Mouse (Mus musculus) spleen, postnatal 10 days (tissue): ENCODE measurements at regions not wholly inside any gene's neighbourhood (a gene's known extent, or its start where the extent isn't known, plus 50 kb on each side); places are given as distances from the start of the nearest gene placed in this dataset.
"Not testable (repeated sequence)": the region's sequence is repeated elsewhere in the genome, so short reads cannot be mapped to it uniquely, and the experiment has no call there.

Source experiments
- DNase-seq, 2 experiments: peaks; one replicate each; pipeline ENCODE4 v3.0.0; 2021 to 2022; ENCODE audit warnings: low spot score in 2 of 2

DNA sequence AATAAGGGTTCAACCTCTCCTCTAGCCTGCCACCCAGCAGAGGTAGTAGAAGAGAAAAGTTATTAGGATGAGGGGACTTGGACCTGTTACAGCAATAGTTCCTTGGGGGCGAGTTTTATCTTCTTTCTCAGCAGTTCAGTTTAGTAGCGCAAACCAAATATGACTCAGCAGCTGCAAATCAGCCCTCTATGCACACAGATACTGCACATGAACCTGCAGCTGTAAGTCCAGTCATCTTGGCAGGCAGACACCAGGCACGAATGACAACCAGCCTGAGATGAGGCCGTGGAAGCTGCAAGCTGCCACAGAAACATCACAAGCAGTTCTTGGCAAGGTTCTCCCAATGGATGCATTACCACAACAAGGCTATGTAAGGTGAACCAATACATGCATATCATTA lies 327.0 kb upstream of the Akr1e1 start:
- DNase-seq: no peak

DNA sequence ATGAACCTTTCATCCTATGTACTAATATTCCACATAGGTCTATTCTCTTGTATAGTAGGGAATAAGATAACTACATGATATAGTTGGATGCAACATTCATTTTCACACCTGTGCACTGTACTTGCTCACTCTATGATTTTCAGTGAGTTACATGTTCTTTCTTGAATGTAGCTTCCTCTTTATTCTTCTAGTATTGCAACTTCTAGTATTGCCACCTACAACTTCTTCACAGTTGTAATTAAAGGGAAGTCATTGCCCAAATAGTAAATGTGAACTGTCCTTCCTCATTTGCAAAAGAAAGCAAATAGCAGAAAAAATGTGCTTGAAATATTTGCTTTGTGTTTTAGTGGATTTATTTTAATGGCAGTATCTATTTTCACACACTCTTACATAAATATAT lies 330.9 kb upstream of the Akr1e1 start:
- DNase-seq: no peak

DNA sequence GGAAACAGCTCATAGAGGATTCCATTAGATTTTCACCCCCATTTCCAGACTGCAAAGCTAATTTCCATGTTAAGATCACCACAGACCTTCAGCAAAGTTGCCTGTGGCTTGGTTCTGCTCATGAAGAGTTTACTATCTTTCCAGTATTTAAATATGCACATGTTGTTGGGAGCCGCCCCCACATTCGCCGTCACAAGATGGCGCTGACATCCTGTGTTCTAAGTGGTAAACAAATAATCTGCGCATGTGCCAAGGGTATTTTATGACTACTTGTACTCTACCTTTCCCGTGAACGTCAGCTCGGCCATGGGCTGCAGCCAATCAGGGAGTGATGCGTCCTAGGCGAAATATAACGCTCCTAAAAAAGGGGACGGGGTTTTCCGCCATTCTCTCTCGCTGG lies 333.5 kb upstream of the Akr1e1 start:
- peak in 1 of 2 experiments; percentile 12 for DNase-seq

DNA sequence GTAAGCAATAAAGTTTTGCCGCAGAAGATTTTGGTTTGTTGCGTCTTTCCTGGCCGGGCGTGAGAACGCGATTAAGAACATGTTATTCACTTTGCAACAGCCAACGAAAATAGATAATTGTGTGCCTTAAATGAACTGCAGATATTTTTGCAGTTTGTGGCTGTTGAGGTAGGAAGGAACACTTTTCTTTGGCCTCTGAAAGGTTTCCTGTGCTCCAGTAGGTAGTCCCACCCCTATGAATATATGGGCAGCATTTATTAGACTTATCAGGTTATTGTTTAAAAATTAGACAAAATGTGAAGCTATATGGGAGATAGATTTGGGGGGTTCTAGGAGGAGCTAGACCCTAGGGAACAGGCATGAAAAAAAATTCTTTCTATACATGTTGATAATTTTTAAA lies 334.1 kb upstream of the Akr1e1 start:
- no peak for DNase-seq

DNA sequence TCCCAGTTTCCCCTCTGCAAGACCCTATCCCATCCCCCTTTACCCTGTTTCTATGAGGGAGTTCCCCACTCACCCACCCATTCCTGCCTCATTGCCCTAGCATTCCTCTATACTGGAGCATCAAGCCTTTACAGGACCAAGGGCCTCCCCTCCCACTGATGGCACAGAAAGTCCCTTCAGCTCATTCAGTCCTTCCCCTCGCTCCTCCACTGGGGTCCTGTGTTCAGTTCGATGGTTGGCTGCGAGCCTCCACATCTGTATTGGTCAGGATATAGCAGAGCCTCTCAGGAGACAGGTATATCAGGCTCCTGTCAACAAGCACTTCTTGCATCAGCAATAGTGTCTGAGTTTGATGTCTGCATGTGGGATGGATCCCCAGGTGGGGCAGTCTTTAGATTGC lies 346.4 kb upstream of the Akr1e1 start:
- no peak for DNase-seq

DNA sequence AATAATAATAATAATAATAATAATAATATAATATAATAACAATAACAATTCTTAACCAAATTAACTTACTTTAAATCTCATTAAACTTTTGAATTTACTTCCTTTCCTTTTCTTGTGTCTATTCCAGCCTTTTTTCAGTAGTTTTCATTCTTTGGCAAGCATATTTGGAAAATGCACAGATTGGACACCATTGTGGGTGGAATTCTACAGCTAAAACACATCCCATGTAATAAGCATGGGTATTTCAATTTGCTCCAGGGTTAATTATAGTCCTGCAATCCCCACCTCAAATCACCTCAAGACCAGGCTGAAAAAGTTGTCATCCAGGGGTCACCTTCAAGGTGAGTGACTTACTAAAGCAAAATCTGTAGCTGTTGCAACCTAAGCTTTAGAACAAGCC lies 355.9 kb upstream of the Akr1e1 start:
- no peak for DNase-seq

DNA sequence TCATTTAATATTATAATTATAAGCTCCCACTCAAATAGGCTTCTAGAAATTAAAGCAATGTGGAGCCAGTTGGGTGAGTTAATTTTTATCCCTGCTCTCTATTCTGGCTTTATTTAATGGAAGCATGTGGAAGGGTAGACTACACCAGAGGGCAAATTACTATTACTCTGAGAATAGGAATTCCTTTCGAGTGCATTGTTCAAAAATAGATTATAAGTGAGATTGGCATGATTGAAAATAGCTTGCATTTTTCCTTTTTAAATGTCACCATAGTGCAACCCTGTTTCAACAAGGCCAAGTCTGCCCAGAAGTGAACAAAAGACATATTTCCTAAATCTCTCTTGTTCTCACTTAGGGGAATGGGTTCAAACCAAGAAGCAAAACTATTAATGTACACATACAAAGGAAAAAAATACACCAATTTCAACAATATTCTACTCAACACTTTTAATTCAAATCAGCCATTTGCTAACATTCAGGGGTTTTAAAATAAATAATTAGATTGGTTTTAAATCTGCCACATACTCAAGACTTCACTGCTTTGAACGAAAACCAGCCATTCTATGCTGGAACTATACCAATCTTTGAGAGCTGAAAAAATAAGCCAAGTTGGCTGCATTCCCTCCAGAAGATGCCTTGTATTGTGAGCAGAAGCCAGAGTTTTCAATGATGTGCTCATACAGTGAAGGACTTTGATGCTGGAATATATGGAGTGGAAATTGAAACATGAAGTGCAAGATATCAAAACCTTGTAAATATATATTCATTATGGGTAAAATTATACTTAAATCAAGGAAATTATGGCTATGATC lies 361.3 kb upstream of the Akr1e1 start:
- no peak for DNase-seq

DNA sequence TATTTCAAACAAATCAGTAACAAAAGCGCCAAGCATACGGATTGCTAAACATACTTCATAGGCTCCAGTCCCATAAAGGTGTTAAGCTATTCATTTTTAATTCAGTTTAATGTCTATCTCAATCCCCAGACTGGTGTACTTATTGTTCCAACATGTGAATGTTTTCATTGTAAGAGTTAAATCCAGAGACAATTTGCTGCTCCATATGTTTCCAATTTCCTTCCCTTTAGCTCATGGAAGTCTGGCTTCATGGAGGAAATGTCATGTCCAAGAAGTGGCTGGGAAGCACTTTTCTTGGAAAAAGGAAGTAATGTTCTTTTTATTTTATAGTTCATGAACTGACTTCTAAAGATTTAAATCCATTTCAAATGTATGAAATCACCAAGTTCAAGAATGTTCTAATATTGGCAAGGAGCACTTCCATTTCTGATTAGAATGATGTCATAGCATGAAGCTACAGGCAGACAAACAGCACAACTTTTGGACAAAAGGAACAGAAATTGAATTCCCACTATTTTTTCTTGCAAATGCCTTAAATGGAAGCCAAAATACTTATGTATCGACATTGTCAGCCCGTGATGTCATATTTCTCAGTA lies 362.6 kb upstream of the Akr1e1 start:
- no peak for DNase-seq

DNA sequence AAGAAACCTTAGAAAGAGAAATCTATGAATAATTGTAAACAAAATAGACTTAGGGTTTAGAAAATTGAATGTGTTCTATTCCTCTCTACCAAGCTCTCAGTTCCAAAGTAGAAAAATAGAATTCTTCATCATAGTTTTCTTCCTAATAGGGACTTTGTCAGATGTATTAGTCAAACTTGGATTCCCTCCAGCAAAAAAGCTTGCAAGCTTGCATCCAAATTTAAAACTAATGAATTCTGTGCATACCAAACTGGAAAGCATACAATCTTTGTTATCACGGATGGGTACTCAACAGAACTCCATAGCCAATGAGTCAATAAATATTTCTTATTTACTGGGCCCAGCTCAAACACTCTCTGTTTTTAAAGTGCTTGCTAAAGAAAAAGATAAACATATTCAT lies 383.9 kb upstream of the Akr1e1 start:
- DNase-seq: no peak

DNA sequence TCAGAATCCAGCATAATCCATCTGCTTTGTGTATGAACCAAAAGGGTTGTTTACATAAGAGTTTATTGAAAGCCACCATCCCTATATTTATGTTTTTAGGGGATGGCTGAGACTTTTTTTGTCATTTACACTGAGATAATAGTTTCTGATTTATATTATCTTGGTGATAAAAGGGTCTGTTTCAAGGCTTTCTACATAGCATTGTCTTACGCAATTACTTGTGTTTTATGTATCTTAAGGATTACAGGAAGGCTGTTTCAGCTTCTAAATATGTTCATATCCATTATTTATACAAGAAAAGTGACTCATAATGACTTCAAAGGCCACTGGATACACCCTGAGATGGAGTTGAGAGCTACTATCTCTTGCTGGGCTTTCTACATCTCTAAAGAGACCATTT lies 399.3 kb upstream of the Akr1e1 start:
- DNase-seq: no peak

DNA sequence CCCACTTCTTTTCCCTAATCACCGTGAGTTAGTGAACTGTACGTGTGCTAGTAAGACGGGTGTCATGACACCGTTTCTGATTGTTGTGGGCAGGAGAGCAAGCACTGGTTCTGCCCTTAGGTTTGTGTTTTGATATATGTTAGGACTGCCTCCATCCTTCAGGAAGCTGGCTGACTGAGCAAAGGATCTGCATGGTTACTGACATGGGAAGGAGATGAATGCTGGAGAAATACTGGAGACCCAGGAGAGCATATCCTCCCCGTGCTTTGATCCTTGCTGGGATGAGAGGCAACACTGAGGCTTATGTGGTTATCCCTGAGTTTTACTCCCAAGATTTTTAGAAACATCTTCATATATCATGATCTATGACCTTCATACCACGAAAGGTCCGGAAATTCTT lies 413.5 kb upstream of the Akr1e1 start:
- no peak for DNase-seq

DNA sequence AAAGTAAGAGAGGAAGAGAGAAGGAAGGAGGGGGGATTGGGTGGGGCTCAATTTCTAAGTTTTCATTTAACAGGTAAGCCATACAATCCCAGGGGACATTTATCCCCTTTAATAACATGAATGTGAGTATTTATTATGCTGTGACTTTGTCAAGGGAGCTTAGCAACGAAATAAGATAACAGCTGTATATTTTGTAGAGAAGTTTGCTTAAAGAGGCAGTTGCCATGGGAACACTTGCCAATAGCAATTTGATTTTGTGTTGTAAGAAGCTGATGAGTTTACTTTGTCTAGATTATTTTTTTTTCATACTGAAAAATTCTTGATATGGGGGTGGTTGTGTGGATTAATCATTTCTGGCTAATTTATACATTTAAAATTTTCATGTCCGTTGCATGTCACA lies 450.9 kb upstream of the Akr1e1 start:
- DNase-seq: no peak

DNA sequence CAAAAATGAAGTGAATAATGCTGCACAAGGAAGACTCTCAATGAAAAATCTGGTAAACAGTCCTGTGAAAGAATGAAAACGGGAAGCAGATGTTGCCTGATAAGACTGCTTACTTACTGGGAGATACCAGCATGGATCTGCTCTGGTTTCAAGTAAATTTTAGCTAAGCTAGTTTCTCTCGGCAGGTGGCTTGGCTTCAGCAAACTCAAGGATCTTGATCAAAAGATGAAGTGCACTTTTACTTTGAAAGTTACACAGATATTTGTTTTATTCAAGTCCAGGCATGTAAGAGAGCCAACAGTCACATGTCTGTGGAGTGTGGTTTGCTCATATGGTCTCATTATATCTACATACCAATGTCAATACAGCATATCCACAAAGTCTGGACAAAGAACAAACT lies 451.5 kb upstream of the Akr1e1 start:
- no peak for DNase-seq

DNA sequence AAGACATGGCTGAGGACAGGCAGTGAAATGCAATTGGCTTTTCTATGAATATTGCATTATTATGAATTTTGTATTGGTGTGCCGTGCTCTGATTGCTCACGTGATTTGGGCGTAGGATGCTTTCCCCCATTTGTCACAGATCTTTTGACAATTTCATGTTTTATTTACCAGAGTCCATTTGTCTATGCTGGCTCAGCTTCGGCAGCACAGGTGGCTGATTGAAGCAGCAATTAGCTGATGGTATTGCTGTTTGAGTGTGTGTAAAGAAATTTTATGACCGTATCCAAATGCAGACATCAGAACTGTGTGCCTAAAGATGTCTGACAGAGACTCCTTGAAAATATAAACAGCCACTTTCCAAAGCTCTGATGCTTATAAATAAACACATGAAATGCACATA lies 498.5 kb upstream of the Akr1e1 start:
- DNase-seq: no peak

DNA sequence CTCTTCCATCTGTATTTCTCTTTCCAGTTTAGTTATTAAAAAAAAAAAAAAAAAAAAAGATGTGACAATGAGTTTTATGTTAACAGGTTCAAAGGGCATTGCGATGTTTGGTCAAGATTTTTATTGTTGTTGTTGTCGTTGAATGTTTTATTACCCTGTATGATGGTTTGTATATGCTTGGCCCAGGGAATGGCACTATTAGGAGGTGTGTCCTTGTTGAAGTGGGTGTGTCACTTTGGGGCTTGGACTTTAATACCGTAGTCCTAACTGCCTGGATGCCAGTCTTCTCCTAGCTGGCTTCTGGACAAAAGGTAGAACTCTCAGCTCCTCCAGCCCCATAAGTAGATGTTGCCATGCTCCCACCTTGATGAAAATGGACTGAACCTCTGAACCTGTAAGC lies 545.9 kb upstream of the Akr1e1 start:
- DNase-seq: no peak

DNA sequence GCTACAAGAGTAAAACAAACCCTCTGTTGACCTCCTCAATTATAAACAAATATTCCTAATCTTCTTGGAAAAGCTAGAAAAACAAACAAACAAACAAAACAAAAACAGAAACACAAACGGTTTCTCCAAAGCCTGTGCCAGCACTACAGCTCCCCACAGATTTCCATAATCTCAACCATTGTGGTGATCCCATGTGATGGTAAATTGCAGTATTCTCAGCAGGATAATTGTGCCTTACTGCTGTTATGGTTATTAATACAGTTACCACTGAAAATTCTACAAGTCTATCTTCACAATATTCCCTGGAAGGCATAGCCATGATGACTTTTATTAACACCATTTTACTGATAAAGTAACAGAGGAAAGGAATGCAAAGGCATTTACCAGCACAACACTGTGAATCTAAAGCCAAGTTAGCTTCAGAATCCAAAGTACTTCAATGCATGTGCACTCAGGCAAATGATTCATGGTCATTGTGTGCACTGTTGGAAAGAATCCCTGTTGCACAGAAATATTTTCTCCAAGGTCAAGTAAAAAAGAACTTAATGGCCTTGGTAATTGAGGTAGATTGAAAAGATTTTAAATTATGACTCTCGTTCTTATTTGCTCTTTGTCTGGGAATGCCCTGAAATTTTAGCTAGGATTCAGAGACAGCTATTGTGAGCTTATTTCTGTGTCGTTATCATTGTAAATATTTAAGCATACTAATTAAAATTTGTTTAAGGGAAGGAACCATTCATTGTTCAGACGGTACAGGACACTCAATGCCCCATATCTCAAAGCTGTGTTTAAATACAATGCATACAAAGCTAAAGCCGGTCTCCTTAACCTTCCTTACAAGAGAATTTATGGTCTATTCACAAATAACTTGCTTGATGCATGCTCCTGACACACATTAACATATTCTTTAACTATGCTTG lies 551.1 kb upstream of the Akr1e1 start:
- no peak for DNase-seq

DNA sequence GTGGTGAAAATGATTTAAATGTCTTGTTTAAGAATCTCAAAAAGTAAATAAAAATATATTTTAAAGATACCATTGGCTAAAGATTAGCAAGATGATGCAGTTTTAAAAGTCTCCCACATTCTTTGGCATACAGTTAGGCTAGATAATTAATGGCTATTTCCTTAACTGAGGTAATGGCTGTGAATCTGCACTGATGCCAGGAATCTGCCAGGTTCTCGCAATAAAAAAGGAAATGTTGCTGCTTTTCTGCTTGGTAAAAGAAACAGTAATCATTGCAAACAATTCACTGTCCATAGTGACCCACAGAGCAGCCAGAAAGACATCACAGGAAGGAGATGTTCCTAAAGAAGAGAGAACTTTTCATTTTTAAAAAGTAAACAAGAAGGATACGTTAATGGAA lies 557.7 kb upstream of the Akr1e1 start:
- no peak for DNase-seq

DNA sequence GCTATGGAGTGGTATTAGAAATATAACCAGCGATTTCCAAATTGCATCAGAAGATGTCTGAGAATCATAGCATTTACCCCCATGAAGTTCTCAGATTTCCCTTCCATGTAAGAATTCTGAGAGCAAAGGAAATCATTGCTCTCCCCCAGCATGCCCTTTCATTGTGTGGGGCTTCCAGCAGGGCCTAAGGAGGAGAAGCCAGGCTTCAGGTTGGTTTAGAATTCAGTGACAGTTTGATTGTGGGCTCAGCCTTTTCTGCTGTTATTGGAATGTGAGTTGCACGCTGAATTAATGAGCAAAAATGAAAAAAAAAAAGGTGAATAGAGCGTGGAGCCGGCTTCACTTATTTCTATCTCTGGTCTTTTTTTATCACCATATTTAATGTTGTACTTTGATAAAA lies 570.0 kb upstream of the Akr1e1 start:
- DNase-seq: no peak

DNA sequence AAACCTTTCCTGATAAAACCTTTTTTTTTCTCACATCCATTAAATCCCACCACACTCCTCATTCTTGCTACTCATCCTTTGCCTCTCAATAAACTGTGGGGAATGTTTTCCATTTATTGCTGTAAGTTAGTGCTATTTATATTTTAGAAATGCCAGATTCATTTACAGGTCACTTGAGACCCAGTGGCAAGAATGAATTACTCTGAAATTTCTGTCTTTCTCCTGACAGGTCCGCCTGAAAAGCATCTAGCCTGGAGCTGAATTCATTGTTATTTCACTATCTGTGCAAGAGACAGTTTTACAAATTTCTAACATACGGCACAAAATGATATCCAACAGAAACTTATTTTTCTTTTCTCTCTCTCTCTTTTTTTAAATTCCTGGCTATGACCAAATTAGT lies 570.6 kb upstream of the Akr1e1 start:
- DNase-seq: no peak

DNA sequence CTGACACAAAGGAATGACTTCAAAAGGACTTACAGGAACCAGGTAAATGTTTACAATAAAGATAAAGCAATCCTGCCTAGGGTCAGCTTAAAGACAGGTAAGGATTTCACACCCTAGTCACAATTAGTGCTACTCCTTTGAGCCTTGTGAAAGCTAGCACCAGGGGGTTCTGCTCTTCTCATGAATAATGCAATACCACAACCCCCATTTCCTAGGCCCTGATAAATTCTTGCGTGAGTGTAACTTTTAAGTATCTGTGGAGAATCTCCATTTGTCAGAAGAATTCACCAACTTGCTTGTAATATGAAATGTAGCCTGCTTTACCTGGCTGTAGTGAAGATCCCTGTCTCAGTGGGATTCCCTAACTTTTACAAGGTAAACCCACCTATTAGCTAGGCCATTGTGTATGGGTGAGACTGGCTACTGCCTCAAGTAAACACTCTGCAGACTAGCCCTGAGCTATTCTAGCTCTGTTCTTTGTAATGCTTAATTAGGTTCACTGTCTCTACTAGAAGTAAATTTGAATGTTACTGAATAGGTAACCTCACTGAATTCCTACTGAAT lies 576.3 kb upstream of the Akr1e1 start:
- DNase-seq: not testable (repeated sequence)

DNA sequence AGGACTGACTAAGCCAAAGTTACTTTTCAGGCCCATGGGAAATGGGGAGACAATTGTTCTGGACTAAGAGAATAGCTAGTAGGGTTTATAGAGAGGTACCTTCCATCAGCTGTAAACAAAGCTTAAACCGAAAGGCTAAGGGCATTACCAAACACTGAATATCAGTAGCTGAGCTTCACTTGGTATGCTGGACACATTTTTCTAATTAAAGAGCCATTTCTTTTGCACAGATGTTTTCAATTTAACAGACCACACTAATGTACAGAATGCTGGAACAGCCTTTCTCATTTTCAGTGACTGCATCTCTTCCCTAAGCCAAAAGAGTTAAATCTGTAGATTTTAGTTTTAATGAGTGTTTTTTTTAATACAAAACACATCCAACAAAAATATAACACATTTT lies 593.8 kb upstream of the Akr1e1 start:
- no peak for DNase-seq

DNA sequence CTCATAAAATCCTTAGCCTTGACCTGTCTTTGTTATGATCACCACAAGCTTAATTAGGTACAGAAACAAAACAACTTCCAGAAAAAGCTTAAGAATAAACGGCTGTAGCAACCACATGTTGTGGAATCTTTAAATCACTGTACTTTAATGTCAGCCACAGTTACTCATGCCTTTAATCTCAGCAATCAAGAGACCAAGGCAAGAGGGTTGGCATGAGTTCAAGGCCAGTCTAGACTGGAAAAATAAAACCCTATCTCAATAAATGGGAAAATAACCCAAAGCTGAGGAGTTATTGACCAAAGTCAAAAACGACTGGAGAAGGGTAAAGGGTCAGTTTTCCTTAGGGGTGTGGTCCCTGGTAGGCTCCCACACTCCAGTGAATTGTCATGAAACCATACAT lies 595.2 kb upstream of the Akr1e1 start:
- DNase-seq: no peak
